Mouse (Mus musculus) olfactory bulb, adult 2 months (tissue): ENCODE data around the gene Gdf1.

ENCODE experiments used
- CTCF ChIP-seq: fragments of 200-500 bp; IDR thresholded peaks from 2 replicates; pipeline ENCODE4 v1.5.1; 2012; ENCODE audit warnings: low read depth, mild to moderate bottlenecking, low read length, moderate library complexity; ENCODE audit not compliant: insufficient read depth
- POLR2A ChIP-seq: fragments of 200-500 bp; IDR thresholded peaks from 2 replicates; pipeline ENCODE4 v1.6.1; 2012; ENCODE audit warnings: mild to moderate bottlenecking, low read depth, low read length, moderate library complexity; ENCODE audit not compliant: insufficient read depth

- TF ChIP-seq CTCF (no peak), POLR2A (no peak)
These were observed 471 bp downstream of the Gdf1 start for GRCm38 (mm10) chr8:70329835-70330740.
